Mouse (Mus musculus): ENCODE data around the gene Ms4a4c. TPM values are rescaled to one million over a fixed set of nuclear protein-coding genes. Genes with fewer than 3 reads are reported as not detected.
"Not testable (repeated sequence)": the region's sequence is repeated elsewhere in the genome, so short reads cannot be mapped to it uniquely, and the experiment has no call there.

The Ms4a4c gene
- polyA plus RNA-seq, 1 experiment from 2014 or later = not detected

GRCm38 (mm10) chr19:11469215-11469614 is 64.6 kb downstream of the Ms4a4c start, which contains the start of gene Ms4a6c:
Gene Ms4a6c (plus strand): TSS chr19:11469366.
- not testable (repeated sequence) for H3K9me3 ChIP-seq (ENCODE audit: control insufficient read depth, low read length); H3K27ac ChIP-seq (replicated peaks; ENCODE audit: low read depth, low read length); H3K4me3 ChIP-seq (ENCODE audit: low read depth, low read length); H3K9ac ChIP-seq (ENCODE audit: low read length); ATAC-seq (ENCODE audit: insufficient number of reproducible peaks, low FRiP score, low TSS enrichment, low read depth); H3K4me1 ChIP-seq (ENCODE audit: control insufficient read depth, insufficient read depth, low read length); H3K36me3 ChIP-seq (ENCODE audit: control insufficient read depth, insufficient read depth, low read length); H3K4me2 ChIP-seq (ENCODE audit: low read depth, severe bottlenecking); DNase-seq (ENCODE audit: low spot score); H3K27me3 ChIP-seq (ENCODE audit: control insufficient read depth, insufficient read depth, low read length)
- 79% methylated on average over 4 of the region's 4 CpGs for WGBS

Other genes starting within 250 kb of the Ms4a4c start
- gene 1700025F22Rik, start 239.4 kb upstream of the Ms4a4c start, polyA plus RNA-seq (2014; fragmentation: Nextera tagmentation; extraction: Ambion mirVana) = not detected in 2 replicates
- not detected in 2 replicates for gene Ms4a13, start 208.0 kb upstream of the Ms4a4c start, polyA plus RNA-seq (2014; fragmentation: Nextera tagmentation; extraction: Ambion mirVana)
- gene Ms4a12, start 172.3 kb upstream of the Ms4a4c start, polyA plus RNA-seq (2014; fragmentation: Nextera tagmentation; extraction: Ambion mirVana) = not detected in 2 replicates
- gene Ms4a1, start 138.5 kb upstream of the Ms4a4c start, polyA plus RNA-seq (2014; fragmentation: Nextera tagmentation; extraction: Ambion mirVana) = 0.05 TPM in 1 of 2 replicates, not detected in the other
- not detected in 2 replicates for gene Ms4a5, start 120.9 kb upstream of the Ms4a4c start, polyA plus RNA-seq (2014; fragmentation: Nextera tagmentation; extraction: Ambion mirVana)
- gene Ms4a14, start 90.3 kb upstream of the Ms4a4c start, polyA plus RNA-seq (2014; fragmentation: Nextera tagmentation; extraction: Ambion mirVana) = 0.04 TPM in 1 of 2 replicates, not detected in the other
- gene Ms4a7, start 68.6 kb upstream of the Ms4a4c start, polyA plus RNA-seq (2014; fragmentation: Nextera tagmentation; extraction: Ambion mirVana) = 0.57 and 0.65 TPM in 2 replicates
- 0.62 and 0.91 TPM in 2 replicates for gene Ms4a4a, start 29.2 kb upstream of the Ms4a4c start, polyA plus RNA-seq (2014; fragmentation: Nextera tagmentation; extraction: Ambion mirVana)
- gene Ms4a4b, start 38.8 kb downstream of the Ms4a4c start, polyA plus RNA-seq (2014; fragmentation: Nextera tagmentation; extraction: Ambion mirVana) = not detected in 2 replicates
- gene Ms4a6c, start 64.6 kb downstream of the Ms4a4c start, polyA plus RNA-seq (2014; fragmentation: Nextera tagmentation; extraction: Ambion mirVana) = 1.2 and 1.6 TPM in 2 replicates
- gene Gm8369, start 81.2 kb downstream of the Ms4a4c start, polyA plus RNA-seq (2014; fragmentation: Nextera tagmentation; extraction: Ambion mirVana) = not detected in 2 replicates
- gene Ms4a6b, start 111.7 kb downstream of the Ms4a4c start, polyA plus RNA-seq (2014; fragmentation: Nextera tagmentation; extraction: Ambion mirVana) = 1.6 and 2.2 TPM in 2 replicates
- gene Ms4a4d, start 132.0 kb downstream of the Ms4a4c start, polyA plus RNA-seq (2014; fragmentation: Nextera tagmentation; extraction: Ambion mirVana) = 0.41 and 1.1 TPM in 2 replicates
- 0.85 and 1.4 TPM in 2 replicates for gene Ms4a6d, start 200.1 kb downstream of the Ms4a4c start, polyA plus RNA-seq (2014; fragmentation: Nextera tagmentation; extraction: Ambion mirVana)
- gene Ms4a2, start 218.9 kb downstream of the Ms4a4c start, polyA plus RNA-seq (2014; fragmentation: Nextera tagmentation; extraction: Ambion mirVana) = 0.36 TPM in 1 of 2 replicates, not detected in the other
- gene Ms4a3, start 236.1 kb downstream of the Ms4a4c start, polyA plus RNA-seq (2014; fragmentation: Nextera tagmentation; extraction: Ambion mirVana) = 0.40 TPM in 1 of 2 replicates, not detected in the other